Mouse (Mus musculus) testis, adult 2 months (tissue): ENCODE measurements at regions not wholly inside any gene's neighbourhood (a gene's known extent, or its start where the extent isn't known, plus 50 kb on each side); places are given as distances from the start of the nearest gene placed in this dataset.

ENCODE experiments used
- CTCF ChIP-seq: fragments of 200-500 bp; IDR thresholded peaks from 2 replicates; pipeline ENCODE4 v1.5.1; 2012; ENCODE audit warnings: low read depth, mild to moderate bottlenecking, inconsistent platforms, low read length, moderate library complexity; ENCODE audit not compliant: control insufficient read depth, insufficient read depth, insufficient replicate concordance
- POLR2A ChIP-seq: fragments of 200-500 bp; IDR thresholded peaks from 2 replicates; pipeline ENCODE4 v1.6.1; 2012; ENCODE audit warnings: low read depth, mild to moderate bottlenecking, inconsistent platforms, low read length, moderate library complexity; ENCODE audit not compliant: control insufficient read depth

DNA sequence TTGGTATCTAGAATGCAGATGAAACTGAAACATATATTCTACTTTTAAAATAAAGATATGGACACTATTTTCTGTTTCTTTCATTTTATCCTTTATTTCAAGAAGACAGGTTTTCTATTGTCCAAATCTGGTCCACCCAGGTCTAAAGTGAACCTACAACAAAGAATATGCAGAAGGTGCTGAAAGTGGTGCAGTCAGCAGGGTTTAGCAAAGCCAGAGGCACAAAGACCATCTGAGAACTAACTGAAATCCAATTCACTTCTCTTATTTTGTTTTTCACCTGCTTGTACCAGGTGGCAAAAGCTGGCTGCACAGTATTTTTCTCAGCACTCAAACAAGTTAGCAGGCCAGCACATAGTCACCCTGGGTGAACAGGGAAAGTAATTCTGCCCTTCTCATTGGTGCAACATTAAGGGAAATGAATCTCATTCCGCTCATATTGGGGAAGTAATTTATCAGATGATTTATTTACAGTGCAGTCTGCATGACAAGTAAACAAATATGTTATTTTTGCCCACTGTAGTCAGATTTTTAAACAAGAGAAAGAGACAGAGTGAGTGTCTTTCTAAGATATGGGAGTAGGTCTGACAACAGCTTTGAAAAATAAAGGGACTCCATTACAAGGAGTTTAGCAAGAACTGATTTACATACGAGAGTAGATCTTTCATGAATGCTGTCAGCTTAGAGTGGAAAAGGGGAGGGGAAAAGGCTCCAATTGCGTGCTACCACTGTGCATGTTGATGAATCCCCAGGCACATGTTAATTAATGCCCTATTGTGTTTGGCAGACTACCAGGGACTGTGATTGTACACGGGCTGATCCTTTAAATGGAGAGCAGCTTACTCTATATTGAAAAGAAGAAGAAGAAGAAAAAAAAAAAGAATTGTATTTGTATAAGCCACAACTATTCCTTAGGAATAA, 405.9 kb upstream of the Ccnh start:
- TF ChIP-seq CTCF: no peak
- TF ChIP-seq POLR2A: no peak
